Mouse (Mus musculus) stomach, embryonic 14.5 days (tissue): ENCODE results near the gene B3gnt7. TPM values are rescaled to one million over a fixed set of nuclear protein-coding genes. Genes with fewer than 3 reads are reported as not detected.

Source experiments
- ATAC-seq: fragments of 200-750 bp; cut with Nextera tagmentation; 2 replicates; pipeline ENCODE4 v1.8.0; 2017; ENCODE audit warnings: low read depth, moderate TSS enrichment; ENCODE audit not compliant: insufficient number of reproducible peaks, insufficient read depth, low FRiP score
- H3K27ac ChIP-seq: fragments of 300-500 bp; sonication (generic); 2 replicates; pipeline ENCODE4 v1.5.1; 2014; ENCODE audit warnings: mild to moderate bottlenecking, low read length, moderate library complexity, mixed read lengths
- H3K27me3 ChIP-seq: fragments of 300-500 bp; sonication (generic); 2 replicates; pipeline ENCODE4 v1.6.1; 2014; ENCODE audit warnings: low read length, control low read depth, mixed read lengths; ENCODE audit not compliant: control insufficient read depth, insufficient read depth
- H3K36me3 ChIP-seq: fragments of 300-500 bp; sonication (generic); 2 replicates; pipeline ENCODE4 v1.6.1; 2014; ENCODE audit warnings: mild to moderate bottlenecking, control low read depth, low read length, moderate library complexity, mixed read lengths; ENCODE audit not compliant: control insufficient read depth, insufficient read depth
- H3K4me1 ChIP-seq: fragments of 300-500 bp; sonication (generic); 2 replicates; pipeline ENCODE4 v1.6.1; 2014; ENCODE audit warnings: low read length, control low read depth, mixed read lengths; ENCODE audit not compliant: control insufficient read depth, insufficient read depth
- H3K4me2 ChIP-seq: fragments of 300-500 bp; sonication (generic); replicated peaks from 2 replicates; pipeline ENCODE4 v1.6.1; 2014; ENCODE audit warnings: low read depth, low read length, control low read depth
- H3K4me3 ChIP-seq: fragments of 300-500 bp; sonication (generic); 2 replicates; pipeline ENCODE4 v1.5.1; 2014; ENCODE audit warnings: low read depth, low read length, control low read depth
- H3K9ac ChIP-seq: fragments of 300-500 bp; sonication (generic); replicated peaks from 2 replicates; pipeline ENCODE4 v1.6.1; 2014; ENCODE audit warnings: low read depth, mild to moderate bottlenecking, control low read depth, low read length, moderate library complexity, mixed read lengths
- H3K9me3 ChIP-seq: fragments of 300-500 bp; sonication (generic); 2 replicates; pipeline ENCODE4 v1.6.1; 2016; ENCODE audit warnings: low read depth, low read length, control low read depth; ENCODE audit not compliant: control insufficient read depth
- WGBS: fragments of 180-500 bp; shearing (Covaris S2); extraction: QIAGEN DNeasy Blood & Tissue Kit; methylation state at CpG from one replicate; pipeline ENCODE4 v1.1.7; 2014; 5-methylcytosine and 5-hydroxymethylcytosine counted together
- polyA plus RNA-seq: library from polyadenylated mRNA; unstranded; fragments of >200 nt; fragmentation: Nextera tagmentation; extraction: Ambion mirVana; gene quantifications from 2 replicates; pipeline ENCODE4 v1.2.1, GENCODE M21; 2014

B3gnt7 gene
- polyA plus RNA-seq, 1 experiment from 2014 or later: 7.3 TPM

DNA sequence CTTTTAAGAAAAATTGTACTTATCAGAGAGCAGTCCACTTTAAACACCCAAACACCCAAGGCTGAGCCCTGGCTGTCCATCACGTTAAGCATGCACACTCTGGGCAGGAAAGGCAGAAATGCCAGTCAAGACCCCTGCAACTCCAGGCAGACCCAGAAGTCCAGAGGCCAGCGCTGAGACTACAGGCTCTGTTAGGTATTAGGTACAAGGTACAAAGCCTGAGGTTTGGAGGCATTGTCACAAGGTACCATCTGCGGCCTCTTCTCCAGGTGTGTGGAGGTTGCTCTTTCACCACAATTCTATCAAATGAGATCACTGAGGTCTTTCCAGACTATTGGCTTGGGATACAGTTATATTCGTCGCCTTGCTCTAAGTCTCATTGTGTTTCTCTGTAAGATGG, 8.8 kb upstream of the B3gnt7 start:
- 87% methylated on average over 5 of the region's 5 CpGs for WGBS
- no peak for ATAC-seq
- H3K36me3 ChIP-seq: no peaks in the 10 kb centered on the region
- no peak overlapping the region for H3K4me2 ChIP-seq
- no peaks in the 10 kb centered on the region; the same call in 1 of the 2 replicates for H3K4me1 ChIP-seq
- no peak overlapping the region for H3K27ac ChIP-seq
- H3K27me3 ChIP-seq: no peaks in the 10 kb centered on the region
- no peaks in the 10 kb centered on the region for H3K9me3 ChIP-seq
- H3K9ac ChIP-seq: no peak overlapping the region
- H3K4me3 ChIP-seq: no peak overlapping the region

DNA sequence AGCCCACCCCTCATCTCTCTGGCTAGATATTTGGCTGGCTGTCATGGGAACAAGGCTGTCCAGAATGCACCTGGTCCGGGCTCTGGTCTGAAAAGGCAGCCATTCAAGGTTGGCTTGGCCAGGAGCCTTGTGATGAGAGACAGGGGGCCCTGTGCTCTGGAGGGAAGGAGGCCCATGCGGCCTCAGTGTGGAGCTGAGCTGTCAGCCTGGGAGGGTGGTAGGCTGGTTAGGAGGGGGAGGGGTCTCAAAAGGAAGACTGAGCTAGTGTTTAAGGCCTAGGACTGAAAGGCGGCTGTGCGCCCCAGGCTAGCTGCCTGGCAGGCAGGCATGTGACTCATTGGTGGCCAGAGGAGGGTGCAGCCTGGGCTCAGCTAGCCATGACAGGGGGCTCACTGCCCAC, 8.2 kb upstream of the B3gnt7 start:
- Histone ChIP-seq H3K4me3 (no peak overlapping the region), H3K9ac (no peak overlapping the region), H3K9me3 (no peaks in the 10 kb centered on the region), H3K4me1 (no peaks in the 10 kb centered on the region; the same call in 1 of the 2 replicates), H3K4me2 (no peak overlapping the region), H3K27ac (no peak overlapping the region), H3K36me3 (no peaks in the 10 kb centered on the region), H3K27me3 (no peaks in the 10 kb centered on the region)
- 32% methylated on average over 4 of the region's 4 CpGs for WGBS
- peak; percentile 66; the same call in 1 of the 2 replicates for ATAC-seq

DNA sequence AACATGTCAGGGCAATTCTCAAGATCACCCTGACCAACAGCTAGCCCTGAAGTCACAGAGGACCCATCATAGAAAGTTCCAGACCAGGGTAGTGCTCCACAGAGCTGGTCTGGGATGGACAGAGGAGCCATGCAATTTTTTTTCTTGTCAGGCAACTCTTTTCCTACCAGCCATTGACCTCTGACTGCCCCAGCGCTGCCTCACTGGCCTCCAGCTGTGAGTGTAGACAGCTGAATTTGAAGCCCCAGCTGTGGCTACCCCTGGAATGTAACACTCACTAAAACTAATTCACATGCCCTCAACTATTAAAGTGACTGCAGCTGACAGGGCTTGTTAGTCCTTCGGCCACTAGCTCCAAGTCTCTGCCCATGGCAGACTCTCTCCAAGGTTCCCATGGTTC, 2.5 kb upstream of the B3gnt7 start:
- Histone ChIP-seq H3K4me2 (no peak overlapping the region), H3K27ac (no peak overlapping the region), H3K4me1 (0 out of 2 replicates have a peak, but pooled peaks cover 7% of the 10 kb centered on the region), H3K27me3 (peaks cover 8% of the 10 kb centered on the region; the same call in 1 of the 2 replicates), H3K4me3 (no peak overlapping the region), H3K9ac (no peak overlapping the region), H3K9me3 (no peaks in the 10 kb centered on the region), H3K36me3 (no peaks in the 10 kb centered on the region)
- no peak for ATAC-seq
- 52% methylated on average over 2 of the region's 2 CpGs for WGBS

DNA sequence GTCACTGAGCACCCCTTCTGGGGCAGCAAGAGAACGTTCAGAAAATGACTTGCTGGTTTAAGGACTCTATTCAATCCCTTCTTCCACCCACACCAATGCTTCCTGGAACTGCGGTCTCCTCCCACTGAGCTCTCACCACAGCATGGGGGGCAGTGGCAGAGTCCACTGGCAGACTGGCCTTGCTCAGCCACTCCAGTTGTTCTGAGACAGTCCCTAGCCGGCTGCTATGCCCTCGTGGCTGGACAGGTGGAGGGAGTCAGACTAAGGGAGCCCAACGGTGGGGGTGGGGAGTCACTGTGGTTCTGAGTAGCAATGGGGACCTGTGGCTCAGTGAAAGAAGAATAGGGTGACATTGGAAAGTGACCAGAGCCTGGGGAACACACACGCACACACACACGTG, 1.9 kb upstream of the B3gnt7 start:
- Histone ChIP-seq H3K36me3 (no peaks in the 10 kb centered on the region), H3K27ac (no peak overlapping the region), H3K27me3 (peaks cover 8% of the 10 kb centered on the region; the same call in 1 of the 2 replicates), H3K9ac (no peak overlapping the region), H3K9me3 (no peaks in the 10 kb centered on the region), H3K4me3 (no peak overlapping the region), H3K4me2 (no peak overlapping the region), H3K4me1 (0 out of 2 replicates have a peak, but pooled peaks cover 7% of the 10 kb centered on the region)
- 50% methylated on average over 7 of the region's 7 CpGs for WGBS
- ATAC-seq: no peak

DNA sequence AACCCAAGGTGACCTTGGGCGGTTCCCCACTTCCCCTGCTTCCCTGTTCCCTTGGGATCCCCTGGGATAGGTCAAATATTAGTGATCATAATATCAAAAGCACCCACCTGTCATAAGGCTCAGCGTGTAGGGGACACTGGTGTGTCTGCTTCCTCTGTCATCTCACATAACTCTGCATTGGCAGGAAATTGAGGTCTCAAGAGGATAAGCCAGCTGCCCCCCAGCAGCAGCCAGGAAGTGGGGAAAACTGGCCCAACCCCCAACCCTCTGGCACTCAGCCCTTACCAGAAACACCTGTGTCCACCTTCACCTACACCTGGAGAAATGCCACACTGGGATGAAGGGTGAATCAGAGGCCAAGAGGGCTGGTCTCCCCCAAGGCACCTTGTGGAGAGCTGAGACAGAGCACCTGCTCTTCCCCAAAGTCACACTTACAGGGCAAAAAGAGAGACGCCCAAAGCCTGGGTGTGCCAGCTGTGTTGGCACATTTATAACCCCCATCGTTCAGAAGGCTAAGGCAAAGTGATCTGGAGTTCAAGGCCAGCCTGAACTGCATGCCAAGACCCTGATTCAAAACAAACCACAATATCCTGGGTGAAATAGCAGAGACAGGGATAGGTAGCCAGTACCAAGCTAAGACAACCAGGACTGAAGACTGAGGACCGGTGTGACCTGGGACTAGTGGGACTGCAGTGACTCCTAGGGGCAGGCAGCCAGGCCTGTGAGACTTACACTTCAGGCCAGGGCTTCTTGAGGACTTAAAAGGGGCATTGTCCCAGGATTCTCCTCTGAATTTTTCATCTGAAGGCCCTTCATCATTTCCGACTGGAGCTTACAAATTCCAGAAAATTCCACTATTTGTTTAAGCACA, 1.2 kb upstream of the B3gnt7 start:
- Histone ChIP-seq H3K4me2 (no peak overlapping the region), H3K27me3 (peaks cover 8% of the 10 kb centered on the region; the same call in 1 of the 2 replicates), H3K27ac (no peak overlapping the region), H3K4me3 (no peak overlapping the region), H3K4me1 (0 out of 2 replicates have a peak, but pooled peaks cover 7% of the 10 kb centered on the region), H3K9ac (no peak overlapping the region), H3K36me3 (no peaks in the 10 kb centered on the region), H3K9me3 (no peaks in the 10 kb centered on the region)
- 49% methylated on average over 6 of the region's 6 CpGs for WGBS
- no peak for ATAC-seq

DNA sequence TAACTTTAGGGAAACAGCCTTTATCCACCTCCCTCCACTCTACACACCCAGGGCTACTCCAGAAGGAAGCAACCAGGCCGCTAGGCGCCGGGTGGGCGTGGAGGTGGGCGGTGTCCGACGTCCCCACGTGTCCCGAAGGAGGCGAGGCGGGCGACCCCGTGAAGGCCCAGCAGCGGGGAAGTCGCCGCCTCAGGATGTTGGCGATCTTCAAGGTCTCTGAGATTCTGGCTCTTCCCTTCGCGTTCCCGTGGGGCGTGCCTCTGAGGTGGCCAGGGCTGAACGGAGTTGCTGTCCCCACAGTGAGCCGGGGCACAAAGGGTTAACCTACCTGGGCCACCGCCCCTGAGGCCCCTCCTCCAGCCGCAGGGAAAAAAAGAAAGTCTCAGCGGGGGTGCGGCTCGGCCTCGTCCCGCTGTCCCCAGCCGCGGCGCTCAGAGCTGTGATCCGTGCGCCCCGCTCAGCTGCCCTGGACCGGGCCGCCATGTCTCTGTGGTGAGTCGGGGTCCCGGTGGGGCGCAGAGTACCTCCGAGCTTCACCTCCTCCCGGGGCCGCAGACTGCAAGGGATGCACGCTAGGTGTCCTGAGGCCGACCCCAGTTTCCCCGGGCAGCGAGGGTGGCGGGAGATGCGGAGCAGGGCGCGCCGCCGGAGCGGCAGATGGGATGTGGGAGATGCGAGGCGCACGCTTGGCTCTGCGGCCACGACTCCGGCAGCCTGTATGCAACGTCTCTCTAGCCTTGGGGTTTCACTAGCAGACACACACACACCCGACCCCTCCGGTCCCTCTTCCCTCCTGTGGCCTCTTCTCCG, 636 bp downstream of the B3gnt7 start:
- Histone ChIP-seq H3K9ac (peak overlapping the region; percentile 36), H3K27me3 (peaks cover 8% of the 10 kb centered on the region; the same call in 1 of the 2 replicates), H3K4me2 (peak overlapping the region; percentile 99), H3K27ac (no peak overlapping the region), H3K9me3 (no peaks in the 10 kb centered on the region), H3K4me3 (peak overlapping the region; percentile 65), H3K36me3 (no peaks in the 10 kb centered on the region), H3K4me1 (0 out of 2 replicates have a peak, but pooled peaks cover 7% of the 10 kb centered on the region)
- ATAC-seq: peak; percentile 83
- under 1% methylated on average over 52 of the region's 65 CpGs for WGBS

DNA sequence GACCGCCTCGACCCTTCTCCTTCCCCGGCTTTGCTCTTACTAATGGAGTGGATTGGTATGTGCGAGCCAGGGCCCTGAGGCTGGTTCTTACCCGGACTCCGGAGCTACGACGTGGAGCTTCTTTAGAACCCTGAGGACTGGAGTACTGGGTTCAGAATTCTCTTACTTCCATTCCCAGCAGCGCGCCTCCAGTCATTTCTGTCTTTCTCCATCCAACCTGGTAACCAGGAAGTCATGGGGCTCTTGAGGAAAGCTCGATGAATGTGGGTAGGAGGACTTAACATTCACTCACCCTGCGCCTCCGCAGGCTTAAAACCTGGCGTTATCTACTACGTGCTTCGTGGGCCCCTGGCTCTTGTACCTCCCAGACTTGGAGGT, 1.2 kb downstream of the B3gnt7 start:
- H3K27ac ChIP-seq: no peak overlapping the region
- H3K4me1 ChIP-seq: 0 out of 2 replicates have a peak, but pooled peaks cover 7% of the 10 kb centered on the region
- H3K9me3 ChIP-seq: no peaks in the 10 kb centered on the region
- ATAC-seq: no peak
- H3K9ac ChIP-seq: peak overlapping the region; percentile 36; the same call in 1 of the 2 replicates
- H3K36me3 ChIP-seq: no peaks in the 10 kb centered on the region
- peak overlapping the region; percentile 65 for H3K4me3 ChIP-seq
- peaks cover 8% of the 10 kb centered on the region; the same call in 1 of the 2 replicates for H3K27me3 ChIP-seq
- WGBS: 4% methylated on average over 16 of the region's 16 CpGs
- H3K4me2 ChIP-seq: peak overlapping the region; percentile 99

DNA sequence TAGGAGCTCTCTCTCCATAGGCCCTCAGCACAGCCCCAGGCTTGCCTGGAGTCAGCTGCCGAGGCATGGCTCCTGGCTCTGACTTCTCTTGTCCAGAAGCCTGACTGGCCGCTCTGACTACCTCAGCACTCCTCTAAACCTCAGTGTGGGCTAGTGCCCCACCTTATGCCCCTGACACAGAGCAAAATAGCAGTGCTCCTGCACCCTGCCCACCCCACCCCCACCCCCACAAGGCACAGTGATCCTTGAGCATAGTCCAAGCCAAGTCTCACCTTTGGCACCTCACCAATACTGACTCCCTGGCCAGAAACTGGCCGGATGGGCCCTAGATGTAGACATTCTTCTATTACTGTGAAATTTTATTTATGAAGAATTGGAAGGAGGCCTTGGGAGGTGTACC, 4.1 kb downstream of the B3gnt7 start:
- Histone ChIP-seq H3K27me3 (peaks cover 8% of the 10 kb centered on the region; the same call in 1 of the 2 replicates), H3K4me1 (0 out of 2 replicates have a peak, but pooled peaks cover 7% of the 10 kb centered on the region), H3K9me3 (no peaks in the 10 kb centered on the region), H3K36me3 (no peaks in the 10 kb centered on the region), H3K4me3 (no peak overlapping the region), H3K9ac (no peak overlapping the region), H3K4me2 (no peak overlapping the region), H3K27ac (no peak overlapping the region)
- WGBS: 82% methylated on average over 3 of the region's 3 CpGs
- ATAC-seq: no peak
